Mouse (Mus musculus) forebrain, embryonic 14.5 days (tissue): ENCODE measurements around the gene Nkain4. TPM values are rescaled to one million over a fixed set of nuclear protein-coding genes. Genes with fewer than 3 reads are reported as not detected.

Experiments
- ATAC-seq: fragments of 200-750 bp; cut with Nextera tagmentation; 2 replicates; pipeline ENCODE4 v1.8.0; 2017; ENCODE audit warnings: mild to moderate bottlenecking, moderate library complexity
- DNase-seq: peaks from one replicate; pipeline ENCODE4 v3.0.0-alpha.2; 2015; ENCODE audit warnings: low spot score
- H3K27ac ChIP-seq: fragments of 300-500 bp; sonication (generic); 2 replicates; pipeline ENCODE4 v1.5.1; 2014; ENCODE audit warnings: low read depth, mild to moderate bottlenecking, control low read depth, low read length, moderate library complexity
- H3K27me3 ChIP-seq: fragments of 300-500 bp; sonication (generic); replicated peaks from 2 replicates; pipeline ENCODE4 v1.6.1; 2014; ENCODE audit warnings: low read length, control low read depth, mixed read lengths; ENCODE audit not compliant: control insufficient read depth, insufficient read depth
- H3K36me3 ChIP-seq: fragments of 300-500 bp; sonication (generic); 2 replicates; pipeline ENCODE4 v1.6.1; 2014; ENCODE audit warnings: low read length, control low read depth; ENCODE audit not compliant: control insufficient read depth, insufficient read depth
- H3K4me1 ChIP-seq: fragments of 300-500 bp; sonication (generic); 2 replicates; pipeline ENCODE4 v1.6.1; 2014; ENCODE audit warnings: antibody characterized with exemption, low read length, control low read depth; ENCODE audit not compliant: control insufficient read depth, insufficient read depth
- H3K4me2 ChIP-seq: fragments of 300-500 bp; sonication (generic); 2 replicates; pipeline ENCODE4 v1.6.1; 2014; ENCODE audit warnings: mild to moderate bottlenecking, control low read depth, low read length
- H3K4me3 ChIP-seq: fragments of 300-500 bp; sonication (generic); 2 replicates; pipeline ENCODE4 v1.5.1; 2014; ENCODE audit warnings: low read depth, low read length, control low read depth
- H3K9ac ChIP-seq: fragments of 300-500 bp; sonication (generic); 2 replicates; pipeline ENCODE4 v1.6.1; 2014; ENCODE audit warnings: mild to moderate bottlenecking, low read length, control low read depth, moderate library complexity
- H3K9me3 ChIP-seq: fragments of 300-500 bp; sonication (generic); replicated peaks from 2 replicates; pipeline ENCODE4 v1.6.1; 2016; ENCODE audit warnings: low read length, control low read depth, mixed read lengths; ENCODE audit not compliant: control insufficient read depth
- WGBS: fragments of 180-500 bp; shearing (Covaris S2); extraction: QIAGEN DNeasy Blood & Tissue Kit; methylation state at CpG from one replicate; pipeline ENCODE4 v1.1.7; 2014; 5-methylcytosine and 5-hydroxymethylcytosine counted together
- polyA plus RNA-seq: library from polyadenylated mRNA; unstranded; fragments of >200 nt; fragmentation: Nextera tagmentation; extraction: Ambion mirVana; gene quantifications from 2 replicates; pipeline ENCODE4 v1.2.1, GENCODE M21; 2014

Gene Nkain4
- polyA plus RNA-seq, 1 experiment from 2014 or later, result 57.3 TPM

GRCm38 (mm10) chr2:180962616-180963308 is 8.3 kb upstream of the Nkain4 start:
- H3K4me3 ChIP-seq, result no peak overlapping the region
- H3K4me1 ChIP-seq, result peaks cover 3% of the 10 kb centered on the region; the same call in 1 of the 2 replicates
- WGBS, result 83% methylated on average over 2 of the region's 2 CpGs
- H3K36me3 ChIP-seq, result no peaks in the 10 kb centered on the region
- ATAC-seq (no peak), DNase-seq (no peak)
- H3K9ac ChIP-seq, result no peak overlapping the region
- no peaks in the 10 kb centered on the region for H3K27me3 ChIP-seq
- no peak overlapping the region for H3K4me2 ChIP-seq
- no peak overlapping the region for H3K27ac ChIP-seq
- H3K9me3 ChIP-seq, result no peaks in the 10 kb centered on the region

DNA sequence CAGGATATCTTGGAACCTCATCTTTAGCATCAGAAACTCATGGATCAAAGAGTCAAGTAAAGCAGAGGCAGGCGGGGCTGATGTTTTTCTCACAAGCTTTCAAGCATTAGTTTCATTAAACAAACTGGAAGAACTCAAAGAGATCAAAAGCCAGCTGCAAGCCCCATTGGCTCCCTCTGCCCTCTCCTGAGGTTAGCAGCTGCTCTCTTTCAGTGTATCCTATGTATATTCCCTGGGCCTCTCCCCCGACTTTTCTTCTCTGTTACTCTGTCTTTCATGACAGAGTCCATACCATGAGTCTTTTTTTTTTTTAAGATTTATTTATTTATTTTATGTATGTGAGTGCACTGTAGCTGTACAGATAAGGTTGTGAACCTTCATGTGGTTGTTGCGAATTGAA is 5.7 kb upstream of the Nkain4 start:
- 74% methylated on average over 3 of the region's 3 CpGs for WGBS
- ATAC-seq (no peak), DNase-seq (no peak)
- no peaks in the 10 kb centered on the region for H3K27me3 ChIP-seq
- H3K4me3 ChIP-seq, result no peak overlapping the region
- no peak overlapping the region for H3K27ac ChIP-seq
- H3K36me3 ChIP-seq, result no peaks in the 10 kb centered on the region
- H3K4me1 ChIP-seq, result no peaks in the 10 kb centered on the region
- H3K4me2 ChIP-seq, result no peak overlapping the region
- H3K9me3 ChIP-seq, result no peaks in the 10 kb centered on the region
- H3K9ac ChIP-seq, result no peak overlapping the region

GRCm38 (mm10) chr2:180959605-180960004 is 5.1 kb upstream of the Nkain4 start:
- H3K9ac ChIP-seq, result no peak overlapping the region
- ATAC-seq, result no peak
- DNase-seq, result no peak
- H3K4me3 ChIP-seq, result no peak overlapping the region
- H3K27me3 ChIP-seq, result no peaks in the 10 kb centered on the region
- no peaks in the 10 kb centered on the region for H3K4me1 ChIP-seq
- no peaks in the 10 kb centered on the region for H3K9me3 ChIP-seq
- no peaks in the 10 kb centered on the region for H3K36me3 ChIP-seq
- no peak overlapping the region for H3K4me2 ChIP-seq
- WGBS, result 82% methylated on average over 7 of the region's 7 CpGs
- no peak overlapping the region for H3K27ac ChIP-seq

GRCm38 (mm10) chr2:180953638-180954037 is 861 bp downstream of the Nkain4 start:
- 8% methylated on average over 2 of the region's 2 CpGs for WGBS
- Histone ChIP-seq H3K27me3 (no peaks in the 10 kb centered on the region), H3K4me2 (peak overlapping the region; percentile 76), H3K9ac (peak overlapping the region; percentile 75), H3K9me3 (no peaks in the 10 kb centered on the region), H3K4me1 (peaks cover 23% of the 10 kb centered on the region), H3K27ac (peak overlapping the region; percentile 88), H3K4me3 (peak overlapping the region; percentile 65), H3K36me3 (no peaks in the 10 kb centered on the region)
- DNase-seq (peak; percentile 41), ATAC-seq (no peak)

GRCm38 (mm10) chr2:180952731-180953171 is 1.7 kb downstream of the Nkain4 start:
- peak overlapping the region; percentile 32; the same call in 1 of the 2 replicates for H3K9ac ChIP-seq
- DNase-seq (peak; percentile 77), ATAC-seq (peak; percentile 51)
- H3K9me3 ChIP-seq, result no peaks in the 10 kb centered on the region
- peak overlapping the region; percentile 65 for H3K4me3 ChIP-seq
- H3K4me2 ChIP-seq, result peak overlapping the region; percentile 76
- no peaks in the 10 kb centered on the region for H3K36me3 ChIP-seq
- H3K27ac ChIP-seq, result peak overlapping the region; percentile 88
- peaks cover 23% of the 10 kb centered on the region for H3K4me1 ChIP-seq
- H3K27me3 ChIP-seq, result no peaks in the 10 kb centered on the region
- 2% methylated on average over 9 of the region's 9 CpGs for WGBS

- Histone ChIP-seq H3K36me3 (no peaks in the 10 kb centered on the region), H3K4me1 (peaks cover 23% of the 10 kb centered on the region), H3K4me2 (no peak overlapping the region), H3K27ac (no peak overlapping the region), H3K9me3 (no peaks in the 10 kb centered on the region), H3K27me3 (no peaks in the 10 kb centered on the region), H3K4me3 (no peak overlapping the region), H3K9ac (no peak overlapping the region)
- no peak for DNase-seq
- no peak for ATAC-seq
- 17% methylated on average over 1 of the region's 1 CpGs for whole genome bisulfite sequencing
Observed at GRCm38 (mm10) chr2:180949947-180950346, 4.6 kb downstream of the Nkain4 start.

DNA sequence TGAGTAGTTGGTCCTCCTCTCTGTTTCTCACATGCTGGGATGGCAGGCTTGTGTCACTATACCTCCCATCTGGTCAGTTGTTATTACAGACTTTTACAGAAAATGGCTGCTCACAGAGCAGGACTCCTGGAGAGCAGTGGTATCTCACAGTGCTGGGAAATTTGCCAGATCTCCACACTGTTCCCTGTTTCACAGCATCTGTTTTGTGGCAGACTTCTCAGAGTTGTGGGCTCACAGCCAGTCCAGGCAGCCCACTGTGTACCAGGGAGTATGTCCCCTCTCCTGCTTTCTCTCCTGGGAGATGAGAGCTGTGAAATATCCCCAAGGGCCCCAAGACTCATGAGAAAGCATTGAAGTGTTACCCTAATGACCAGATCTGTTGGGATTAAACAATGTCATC is 12.6 kb downstream of the Nkain4 start:
- Histone ChIP-seq H3K9ac (no peak overlapping the region), H3K27ac (0 out of 2 replicates have a peak overlapping the region, but pooled peaks have one; percentile 11)
- peak; percentile 80 for ATAC-seq

DNA sequence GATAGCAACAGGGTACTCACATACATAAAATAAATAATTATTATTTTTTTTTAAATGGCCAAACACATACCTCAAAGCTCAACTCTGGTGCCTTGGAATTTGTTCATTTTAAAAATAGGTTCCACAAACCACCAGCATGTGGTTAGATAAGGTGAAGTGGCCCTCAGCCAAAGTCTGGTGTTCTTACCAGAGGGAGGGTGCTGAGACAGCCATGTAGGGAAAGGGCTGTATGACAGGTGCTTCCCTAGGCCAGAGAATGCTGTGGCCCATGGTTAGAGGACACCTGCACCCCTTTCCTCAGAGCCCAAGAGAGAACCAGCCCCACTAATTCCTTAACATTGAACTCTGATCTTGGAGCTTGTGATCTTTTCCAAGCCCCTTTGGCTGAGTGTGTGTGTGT is 14.3 kb downstream of the Nkain4 start:
- no peaks in the 10 kb centered on the region for H3K9me3 ChIP-seq
- H3K4me1 ChIP-seq, result no peaks in the 10 kb centered on the region
- H3K4me3 ChIP-seq, result no peak overlapping the region
- H3K36me3 ChIP-seq, result peaks cover 6% of the 10 kb centered on the region; the same call in 1 of the 2 replicates
- no peak overlapping the region for H3K27ac ChIP-seq
- no peaks in the 10 kb centered on the region for H3K27me3 ChIP-seq
- no peak for ATAC-seq
- no peak overlapping the region for H3K9ac ChIP-seq
- H3K4me2 ChIP-seq, result no peak overlapping the region
- no peak for DNase-seq

More for the DNA sequence above, 12.6 kb downstream of the Nkain4 start:
- Histone ChIP-seq H3K4me3 (no peak overlapping the region), H3K27me3 (no peaks in the 10 kb centered on the region), H3K4me2 (no peak overlapping the region), H3K4me1 (no peaks in the 10 kb centered on the region), H3K9me3 (no peaks in the 10 kb centered on the region), H3K36me3 (peaks cover 6% of the 10 kb centered on the region; the same call in 1 of the 2 replicates)
- peak; percentile 81 for DNase-seq

DNA sequence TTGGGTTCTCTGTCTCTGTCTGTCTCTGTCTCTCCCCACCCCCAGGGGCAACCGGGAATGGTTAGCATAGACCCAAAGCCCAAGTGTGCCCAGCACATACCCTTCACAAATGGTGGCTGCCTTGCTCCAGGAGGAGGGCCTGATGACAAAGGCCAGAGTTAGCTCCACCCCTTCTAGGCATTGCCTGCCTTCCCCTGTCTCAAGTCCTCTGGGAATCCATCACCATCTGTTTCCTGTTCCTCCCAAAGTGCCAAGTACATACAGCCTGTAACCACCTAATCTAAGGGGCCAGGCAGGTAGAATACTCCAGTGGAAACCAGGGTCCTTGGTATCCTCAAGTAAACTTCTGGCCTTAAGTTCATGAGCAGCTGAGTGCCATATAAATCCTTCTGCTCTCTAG is 22.1 kb downstream of the Nkain4 start:
- WGBS, result 76% methylated on average over 1 of the region's 1 CpGs
- ATAC-seq (no peak), DNase-seq (no peak)
- H3K9me3 ChIP-seq, result no peaks in the 10 kb centered on the region
- H3K4me3 ChIP-seq, result no peak overlapping the region
- H3K27me3 ChIP-seq, result no peaks in the 10 kb centered on the region
- no peaks in the 10 kb centered on the region for H3K4me1 ChIP-seq
- H3K4me2 ChIP-seq, result no peak overlapping the region
- no peak overlapping the region for H3K27ac ChIP-seq
- no peak overlapping the region for H3K9ac ChIP-seq
- no peaks in the 10 kb centered on the region for H3K36me3 ChIP-seq
